Mouse (Mus musculus) liver, postnatal 0 days (tissue): Measurements from ENCODE around the gene Prdm10.

Experiments used
- CTCF ChIP-seq: sonication (generic); IDR thresholded peaks from 2 replicates; pipeline ENCODE4 v1.5.1; 2016; ENCODE audit warnings: antibody characterized with exemption, low read depth
- EP300 ChIP-seq: IDR thresholded peaks from 2 replicates; pipeline ENCODE4 v1.6.1; 2016; ENCODE audit warnings: antibody characterized with exemption, low read depth, mild to moderate bottlenecking

- TF ChIP-seq CTCF: no peak
- no peak for TF ChIP-seq EP300
Observed at GRCm38 (mm10) chr9:31247447-31248220, 32.7 kb upstream of the Prdm10 start.
